Mouse (Mus musculus) midbrain, embryonic 10.5 days (tissue): ENCODE data around the gene Glp2r. TPM values are rescaled to one million over a fixed set of nuclear protein-coding genes. Genes with fewer than 3 reads are reported as not detected.
A peak's percentile ranks its signal among the peaks of the same experiment; 100 is the strongest.

Experiments
- DNase-seq: peaks from one replicate; pipeline ENCODE4 v3.0.0-alpha.2; 2017; ENCODE audit warnings: low spot score
- H3K27ac ChIP-seq: fragments of 300-500 bp; sonication (generic); replicated peaks from 2 replicates; pipeline ENCODE4 v1.5.1; 2016; ENCODE audit warnings: mild to moderate bottlenecking
- H3K27me3 ChIP-seq: fragments of 300-500 bp; sonication (generic); 2 replicates; pipeline ENCODE4 v1.6.1; 2016; ENCODE audit warnings: low read depth, mild to moderate bottlenecking; ENCODE audit not compliant: poor library complexity, severe bottlenecking
- H3K36me3 ChIP-seq: fragments of 300-500 bp; sonication (generic); 2 replicates; pipeline ENCODE4 v1.6.1; 2016; ENCODE audit warnings: mild to moderate bottlenecking, moderate library complexity
- H3K4me1 ChIP-seq: fragments of 300-500 bp; sonication (generic); 2 replicates; pipeline ENCODE4 v1.6.1; 2016
- H3K4me3 ChIP-seq: fragments of 300-500 bp; sonication (generic); 2 replicates; pipeline ENCODE4 v1.5.1; 2016; ENCODE audit warnings: mild to moderate bottlenecking, moderate library complexity
- H3K9me3 ChIP-seq: fragments of 300-500 bp; sonication (generic); replicated peaks from 2 replicates; pipeline ENCODE4 v1.6.1; 2016; ENCODE audit warnings: mild to moderate bottlenecking
- WGBS: fragments of 180-500 bp; shearing (Covaris S2); methylation state at CpG from one replicate; pipeline ENCODE4 v1.1.7; 2016; 5-methylcytosine and 5-hydroxymethylcytosine counted together
- polyA plus RNA-seq: library from polyadenylated mRNA; unstranded; fragments of >200 nt; fragmentation: Nextera tagmentation; extraction: Ambion mirVana; gene quantifications from 2 replicates; pipeline ENCODE4 v1.2.1, GENCODE M21; 2016

Gene Glp2r
- not detected in 2 replicates for polyA plus RNA-seq

DNA sequence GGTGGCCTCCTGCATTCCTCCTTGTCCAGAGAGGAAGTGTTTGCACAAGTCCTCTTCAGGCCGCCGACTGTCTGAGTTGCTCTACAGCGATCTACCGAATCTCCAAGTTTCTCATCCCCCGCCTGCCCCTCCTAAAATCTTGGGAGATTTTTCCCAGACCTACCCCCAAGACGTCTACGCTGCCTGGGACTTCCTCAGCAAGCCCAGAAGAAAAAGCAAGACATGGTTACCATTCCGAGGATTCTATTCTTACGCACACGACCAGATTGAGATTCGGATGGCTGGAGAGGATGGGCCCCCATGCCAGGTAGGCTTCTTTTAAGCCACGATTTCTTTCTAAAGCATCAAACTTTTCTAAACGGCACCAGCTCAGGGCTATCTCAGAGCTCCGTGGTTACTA lies at the start of gene Glp2r:
TSS of gene Glp2r (minus strand) at position 101 of the 400 bp plus-strand sequence.
- Histone ChIP-seq H3K36me3 (no peaks in the 10 kb centered on the region), H3K27me3 (no peaks in the 10 kb centered on the region), H3K4me3 (no peak within 1 kb of the TSS), H3K27ac (no peak within 1 kb of the TSS), H3K4me1 (no peaks in the 10 kb centered on the region), H3K9me3 (no peaks in the 10 kb centered on the region)
- DNase-seq, result no peak
- 86% methylated on average over 14 of the region's 14 CpGs for WGBS

DNA sequence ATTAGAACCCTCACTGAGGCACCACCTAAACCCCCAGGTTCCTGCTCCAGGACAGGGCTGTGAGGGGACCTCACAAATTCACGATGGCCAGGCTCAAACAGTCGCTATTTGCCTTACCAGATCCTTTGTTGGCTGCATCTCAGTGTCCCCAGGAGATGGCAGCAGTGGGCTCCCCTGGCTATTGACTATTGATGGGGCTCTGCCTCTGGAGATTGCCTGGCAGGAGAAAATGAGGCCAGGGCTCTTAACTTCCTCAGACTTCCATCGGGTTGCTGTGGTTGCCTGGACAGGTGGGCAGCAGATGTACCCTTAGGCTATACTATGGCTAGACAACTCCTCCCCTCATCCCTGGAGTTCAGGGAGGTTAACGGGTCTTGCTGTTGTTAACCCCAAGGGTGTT lies 49.3 kb upstream of the Glp2r start:
- Histone ChIP-seq H3K27ac (no peak overlapping the region; the same call in 1 of the 2 replicates), H3K4me3 (no peak overlapping the region), H3K27me3 (no peaks in the 10 kb centered on the region; the same call in 1 of the 2 replicates), H3K9me3 (no peaks in the 10 kb centered on the region), H3K36me3 (no peaks in the 10 kb centered on the region), H3K4me1 (peaks cover 7% of the 10 kb centered on the region)
- peak; percentile 59 for DNase-seq
- 34% methylated on average over 4 of the region's 4 CpGs for WGBS

DNA sequence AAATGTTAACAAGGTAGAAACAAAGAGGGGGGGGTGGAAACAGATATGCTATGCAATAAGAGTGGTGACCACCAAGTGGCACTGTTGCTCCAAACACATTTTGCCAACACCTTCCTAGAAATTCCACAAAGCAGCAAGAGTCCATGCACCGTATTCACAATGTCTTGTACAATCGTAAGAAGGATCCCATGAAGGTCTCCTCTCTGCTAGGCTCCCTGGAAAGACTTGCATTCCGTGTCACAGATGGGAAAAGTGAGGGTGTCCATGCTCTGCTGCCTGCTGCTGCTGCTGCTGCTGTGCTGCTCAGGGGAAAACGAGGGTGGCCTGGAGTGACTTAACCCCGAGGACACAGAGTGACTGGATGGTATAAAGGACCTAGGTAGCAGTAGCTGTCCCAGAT lies 48.7 kb upstream of the Glp2r start:
- Histone ChIP-seq H3K36me3 (no peaks in the 10 kb centered on the region), H3K9me3 (no peaks in the 10 kb centered on the region), H3K4me3 (peak overlapping the region; percentile 29; the same call in 1 of the 2 replicates), H3K27me3 (no peaks in the 10 kb centered on the region; the same call in 1 of the 2 replicates), H3K4me1 (peaks cover 7% of the 10 kb centered on the region), H3K27ac (peak overlapping the region; percentile 64; the same call in 1 of the 2 replicates)
- WGBS, result 26% methylated on average over 5 of the region's 5 CpGs
- peak; percentile 43 for DNase-seq

- 77% methylated on average over 6 of the region's 6 CpGs for WGBS
Observed at GRCm38 (mm10) chr11:67811535-67811934, 40.6 kb upstream of the Glp2r start.

GRCm38 (mm10) chr11:67808051-67808450 lies 37.1 kb upstream of the Glp2r start:
- no peaks in the 10 kb centered on the region for H3K27me3 ChIP-seq
- WGBS, result 85% methylated on average over 5 of the region's 5 CpGs

More at GRCm38 (mm10) chr11:67811535-67811934, 40.6 kb upstream of the Glp2r start:
- Histone ChIP-seq H3K9me3 (no peaks in the 10 kb centered on the region), H3K27ac (no peak overlapping the region), H3K27me3 (no peaks in the 10 kb centered on the region), H3K36me3 (no peaks in the 10 kb centered on the region), H3K4me1 (no peaks in the 10 kb centered on the region), H3K4me3 (no peak overlapping the region)
- DNase-seq, result no peak

DNA sequence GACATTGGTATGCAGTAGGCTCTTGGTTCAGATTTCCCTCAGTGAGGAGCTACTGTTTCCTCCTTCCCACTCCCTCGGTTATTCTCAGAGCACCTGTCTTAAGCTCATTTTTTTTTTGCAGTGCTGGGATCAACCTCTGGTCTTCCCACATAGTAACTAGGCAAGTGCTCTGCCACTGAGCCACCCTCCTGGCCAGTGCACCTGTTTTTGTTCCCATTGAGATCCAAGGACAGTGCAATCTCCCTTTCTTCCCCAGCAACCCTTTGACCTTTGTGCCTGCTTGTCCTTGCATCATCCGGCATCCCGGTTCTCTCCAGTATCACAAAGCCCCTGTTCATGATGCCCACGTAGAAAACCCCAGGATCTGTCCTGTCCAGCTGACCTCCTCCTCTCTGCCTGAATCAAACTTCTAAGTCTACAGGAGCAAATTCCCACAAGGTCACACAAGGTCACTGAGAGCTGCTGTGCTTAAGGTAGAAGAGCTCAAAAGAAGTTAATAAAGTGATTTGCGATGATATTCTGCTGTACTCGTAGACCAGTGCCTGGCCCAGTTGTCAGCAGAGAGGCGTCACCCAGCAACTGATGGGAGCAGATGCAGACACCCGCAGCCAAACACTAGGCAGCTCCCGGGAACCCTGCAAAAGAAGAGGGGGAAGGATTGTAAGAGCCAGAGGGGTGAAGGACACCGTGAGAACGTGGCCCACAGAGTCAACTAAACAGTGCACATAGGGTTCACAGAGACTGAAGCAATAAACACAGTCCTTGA lies 36.1 kb upstream of the Glp2r start:
- 88% methylated on average over 11 of the region's 11 CpGs for WGBS

More at GRCm38 (mm10) chr11:67808051-67808450, 37.1 kb upstream of the Glp2r start:
- H3K27ac ChIP-seq, result no peak overlapping the region
- no peak for DNase-seq
- H3K4me3 ChIP-seq, result no peak overlapping the region
- H3K9me3 ChIP-seq, result no peaks in the 10 kb centered on the region
- H3K4me1 ChIP-seq, result no peaks in the 10 kb centered on the region
- no peaks in the 10 kb centered on the region for H3K36me3 ChIP-seq

DNA sequence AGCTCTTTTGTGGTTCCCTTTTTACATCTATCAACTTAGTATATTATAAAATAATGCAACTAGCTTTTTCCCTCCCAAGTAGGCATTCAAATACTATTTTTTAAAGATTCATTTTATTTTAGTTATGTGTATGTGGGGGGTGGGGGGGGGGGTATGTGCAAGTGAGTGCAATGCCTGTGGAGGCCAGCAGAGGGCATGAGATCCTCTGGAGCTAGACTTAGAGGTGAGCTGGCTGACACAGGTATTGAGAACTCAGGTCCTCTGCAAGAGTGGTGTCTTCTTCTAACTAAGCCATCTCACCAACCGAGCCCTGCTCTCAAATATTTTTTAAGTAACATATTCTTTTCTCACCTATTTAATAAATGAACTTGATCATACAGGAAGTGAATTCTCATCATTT lies 34.6 kb upstream of the Glp2r start:
- Histone ChIP-seq H3K4me1 (no peaks in the 10 kb centered on the region), H3K36me3 (no peaks in the 10 kb centered on the region), H3K27ac (no peak overlapping the region), H3K4me3 (no peak overlapping the region), H3K27me3 (no peaks in the 10 kb centered on the region), H3K9me3 (no peaks in the 10 kb centered on the region)
- DNase-seq, result no peak
- 75% methylated on average over 1 of the region's 1 CpGs for WGBS

More for the DNA sequence above, 36.1 kb upstream of the Glp2r start:
- Histone ChIP-seq H3K4me1 (no peaks in the 10 kb centered on the region), H3K27me3 (no peaks in the 10 kb centered on the region), H3K36me3 (no peaks in the 10 kb centered on the region), H3K27ac (no peak overlapping the region), H3K4me3 (no peak overlapping the region), H3K9me3 (no peaks in the 10 kb centered on the region)
- DNase-seq, result no peak

DNA sequence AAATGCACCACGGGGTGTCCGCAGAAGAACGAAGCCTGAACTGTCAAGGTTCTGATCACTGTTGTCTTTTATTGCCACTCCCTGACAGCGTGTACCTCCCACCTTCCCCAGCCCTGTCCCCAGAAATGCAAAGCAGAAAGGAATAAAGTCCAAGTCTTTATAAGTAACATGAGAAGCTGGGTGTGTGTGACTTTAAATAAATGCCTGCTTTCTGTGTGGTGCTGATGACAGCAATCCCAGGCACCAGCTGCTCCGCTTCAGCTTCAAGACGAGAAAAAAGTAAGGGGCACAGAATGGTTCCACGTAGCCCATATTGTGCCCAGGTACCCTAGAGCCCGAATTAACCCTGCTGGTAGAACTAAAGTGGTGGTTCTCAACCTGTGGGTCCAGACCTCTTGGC lies 30.2 kb upstream of the Glp2r start:
- Histone ChIP-seq H3K9me3 (no peaks in the 10 kb centered on the region), H3K27ac (no peak overlapping the region), H3K4me1 (no peaks in the 10 kb centered on the region), H3K27me3 (no peaks in the 10 kb centered on the region), H3K4me3 (no peak overlapping the region), H3K36me3 (no peaks in the 10 kb centered on the region)
- no peak for DNase-seq
- 89% methylated on average over 8 of the region's 8 CpGs for WGBS

DNA sequence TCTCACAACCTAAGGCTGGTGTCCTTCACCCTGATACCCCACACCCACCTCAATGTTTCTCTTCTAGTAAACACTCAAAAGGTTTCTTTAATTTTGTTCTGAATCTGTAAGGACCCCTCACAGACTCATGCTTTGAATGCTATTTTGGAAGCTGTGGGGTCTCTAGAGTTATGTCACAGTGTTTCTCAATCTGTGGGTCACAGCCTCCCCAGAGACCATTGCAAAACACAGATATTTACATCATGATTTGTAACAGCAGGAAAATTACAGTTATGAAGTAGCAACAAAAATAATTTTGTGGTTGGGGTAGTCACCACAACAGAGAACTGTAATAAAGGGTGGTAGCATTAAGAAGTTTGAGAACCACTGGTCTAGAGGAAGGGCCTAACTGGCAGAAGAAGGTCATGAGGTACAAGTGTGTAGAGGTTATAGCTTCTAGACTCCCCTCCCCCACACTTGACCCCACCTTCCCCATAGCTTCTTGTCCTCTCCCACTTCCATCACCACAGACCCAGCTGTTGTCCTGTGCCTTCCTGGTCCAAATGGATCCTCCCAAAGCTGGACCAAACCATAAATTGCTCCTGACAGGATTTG lies 29.3 kb upstream of the Glp2r start:
- H3K4me3 ChIP-seq, result no peak overlapping the region
- H3K4me1 ChIP-seq, result no peaks in the 10 kb centered on the region
- H3K9me3 ChIP-seq, result no peaks in the 10 kb centered on the region
- DNase-seq, result no peak
- no peaks in the 10 kb centered on the region for H3K27me3 ChIP-seq
- no peak overlapping the region for H3K27ac ChIP-seq
- no peaks in the 10 kb centered on the region for H3K36me3 ChIP-seq

GRCm38 (mm10) chr11:67797931-67798330 lies 27.0 kb upstream of the Glp2r start, which contains the start of gene Dhrs7c:
Dhrs7c (plus strand) TSS chr11:67798187.
- Histone ChIP-seq H3K27me3 (no peaks in the 10 kb centered on the region), H3K9me3 (no peaks in the 10 kb centered on the region), H3K27ac (no peak within 1 kb of the TSS), H3K36me3 (no peaks in the 10 kb centered on the region), H3K4me1 (no peaks in the 10 kb centered on the region), H3K4me3 (no peak within 1 kb of the TSS)
- DNase-seq, result no peak
- 88% methylated on average over 7 of the region's 7 CpGs for WGBS

GRCm38 (mm10) chr11:67790182-67790581 lies 19.2 kb upstream of the Glp2r start:
- H3K9me3 ChIP-seq, result no peaks in the 10 kb centered on the region
- no peaks in the 10 kb centered on the region for H3K4me1 ChIP-seq
- H3K27me3 ChIP-seq, result no peaks in the 10 kb centered on the region
- no peak for DNase-seq
- no peak overlapping the region for H3K27ac ChIP-seq
- H3K36me3 ChIP-seq, result no peaks in the 10 kb centered on the region
- 86% methylated on average over 11 of the region's 11 CpGs for WGBS
- no peak overlapping the region for H3K4me3 ChIP-seq

DNA sequence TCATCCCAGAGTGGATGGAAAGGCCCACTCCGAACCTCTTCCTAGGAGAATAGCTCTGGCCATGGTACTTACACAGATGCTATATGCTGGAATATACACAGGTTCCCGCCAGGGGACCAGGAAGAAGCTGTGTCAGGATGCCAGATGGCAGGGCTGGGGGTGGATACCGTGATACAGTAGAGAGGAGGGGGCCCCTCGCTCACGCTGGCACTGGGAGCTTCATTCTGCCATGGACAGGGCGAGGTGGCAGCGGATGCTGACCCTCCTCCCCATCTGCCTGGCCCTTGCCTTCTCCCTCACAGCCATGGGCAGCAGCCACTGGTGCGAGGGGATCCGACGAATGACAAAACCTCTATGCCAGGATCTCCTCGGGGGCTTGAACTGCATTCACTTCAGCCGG lies 3.4 kb upstream of the Glp2r start, which contains the start of gene Gsg1l2:
TSS of gene Gsg1l2 (plus strand) at position 230 of the 400 bp plus-strand sequence.
- no peak for DNase-seq
- H3K9me3 ChIP-seq, result no peaks in the 10 kb centered on the region
- H3K4me1 ChIP-seq, result no peaks in the 10 kb centered on the region
- H3K27me3 ChIP-seq, result no peaks in the 10 kb centered on the region
- H3K36me3 ChIP-seq, result no peaks in the 10 kb centered on the region
- no peak within 1 kb of the TSS for H3K27ac ChIP-seq
- WGBS, result 85% methylated on average over 12 of the region's 12 CpGs
- no peak within 1 kb of the TSS for H3K4me3 ChIP-seq

DNA sequence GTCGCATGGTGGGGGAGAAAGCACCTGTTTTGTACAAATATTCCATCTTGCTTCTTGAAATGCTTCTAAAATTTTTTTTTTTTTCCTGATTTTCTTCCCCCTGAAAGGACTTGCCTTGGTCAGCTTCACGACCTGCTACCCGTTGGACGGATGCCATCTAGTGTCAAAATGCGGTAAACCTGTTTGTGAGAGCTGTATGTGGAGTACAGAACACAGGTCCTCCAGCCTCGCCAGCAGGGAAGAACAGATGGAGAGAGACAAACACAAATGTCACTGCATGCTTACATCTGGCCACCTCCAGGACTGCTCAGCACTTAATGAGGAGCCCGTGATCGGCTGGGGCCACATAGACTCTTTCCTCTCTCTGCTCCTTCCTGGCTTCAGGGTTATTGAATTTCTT lies 1.6 kb upstream of the Glp2r start:
- Histone ChIP-seq H3K9me3 (no peaks in the 10 kb centered on the region), H3K27me3 (no peaks in the 10 kb centered on the region), H3K27ac (no peak overlapping the region), H3K36me3 (no peaks in the 10 kb centered on the region), H3K4me1 (no peaks in the 10 kb centered on the region), H3K4me3 (no peak overlapping the region)
- DNase-seq, result peak; percentile 40
- 37% methylated on average over 8 of the region's 8 CpGs for WGBS
